Mouse (Mus musculus): ENCODE measurements at regions not wholly inside any gene's neighbourhood (a gene's known extent, or its start where the extent isn't known, plus 50 kb on each side); places are given as distances from the start of the nearest gene placed in this dataset.

DNA sequence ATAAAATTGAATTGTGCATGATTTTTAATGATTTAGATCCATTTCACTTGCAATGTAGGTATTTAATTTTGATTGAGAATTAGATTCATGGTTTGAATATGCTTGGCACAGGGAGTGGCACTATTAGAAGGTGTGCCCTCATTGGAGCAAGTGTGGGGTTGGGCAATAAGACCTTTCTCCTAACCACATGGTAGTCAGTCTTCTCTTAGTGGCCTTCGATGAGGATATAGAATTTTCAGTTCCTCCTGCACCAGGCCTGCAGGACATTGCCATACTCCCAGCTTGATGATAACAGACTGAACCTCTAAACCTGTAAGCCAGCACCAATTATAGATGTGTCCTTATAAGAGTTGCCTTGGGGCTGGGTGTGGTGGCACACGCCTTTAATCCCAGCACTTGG lies 642.9 kb downstream of the Robo2 start:
- in situ Hi-C loops (cut with MboI; ENCODE audit: low sequenced_read_pairs in 2 of 2, unreplicated experiment in 2 of 2), result no loop called here
- Histone ChIP-seq H3K4me3 (ENCODE audit: insufficient read depth in 1 of 2, low read depth in 1 of 2, low read length in 2 of 2, poor library complexity in 1 of 2, severe bottlenecking in 1 of 2) (no peak overlapping the region), H3K4me1 (ENCODE audit: control insufficient read depth in 2 of 2, insufficient read depth in 2 of 2, low read length in 2 of 2, poor library complexity in 1 of 2) (no peaks in the 10 kb centered on the region), H3K27ac (ENCODE audit: insufficient read depth, low read depth, low read length, poor library complexity, severe bottlenecking) (no peak overlapping the region), H3K9ac (ENCODE audit: insufficient read depth, low read depth, low read length, poor library complexity, severe bottlenecking) (no peak overlapping the region), H3K36me3 (ENCODE audit: control insufficient read depth, insufficient read depth, low read length, poor library complexity, severe bottlenecking) (no peaks in the 10 kb centered on the region), H3K9me3 (ENCODE audit: control insufficient read depth, insufficient read depth, low read depth, low read length) (no peaks in the 10 kb centered on the region)
- TF ChIP-seq MAFK (IDR thresholded peaks at IDR 0.05; ENCODE audit: insufficient read depth, low read depth, low read length) (no peak), CHD2 (IDR thresholded peaks at IDR 0.05; ENCODE audit: low read depth, low read length) (no peak), ZC3H11A (IDR thresholded peaks at IDR 0.05; ENCODE audit: borderline replicate concordance, low read depth, low read length) (no peak), HCFC1 (IDR thresholded peaks at IDR 0.05; ENCODE audit: borderline replicate concordance, insufficient read depth, low read length) (no peak), ZNF384 (IDR thresholded peaks at IDR 0.05; ENCODE audit: low read depth, low read length) (no peak)
- no peak for DNase-seq (ENCODE audit: low read depth, low spot score)

DNA sequence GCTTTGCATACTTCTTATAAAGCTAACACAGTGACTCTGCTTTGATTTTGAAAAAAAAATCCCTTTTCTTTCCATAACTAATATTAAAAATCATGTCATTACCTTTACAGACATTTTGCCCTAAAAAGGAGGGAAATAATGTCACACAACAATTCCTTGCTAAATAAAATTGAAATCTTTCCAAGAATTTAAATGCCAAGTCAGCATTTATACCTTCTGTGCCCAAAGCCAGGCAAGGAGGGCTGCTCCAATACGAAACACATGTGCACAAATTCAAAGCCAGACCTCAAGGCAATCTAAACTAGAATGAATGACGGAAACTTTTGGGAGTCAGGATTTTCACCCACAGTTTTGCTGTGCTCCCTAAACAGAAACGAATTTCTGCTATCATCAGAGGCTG lies 646.4 kb downstream of the Robo2 start:
- no peaks in the 10 kb centered on the region for H3K4me1 ChIP-seq (ENCODE audit: control insufficient read depth in 2 of 2, insufficient read depth in 2 of 2, low read length in 2 of 2, poor library complexity in 1 of 2)
- H3K9ac ChIP-seq (ENCODE audit: insufficient read depth, low read depth, low read length, poor library complexity, severe bottlenecking), result no peak overlapping the region
- no peak for DNase-seq (ENCODE audit: low read depth, low spot score)
- H3K36me3 ChIP-seq (ENCODE audit: control insufficient read depth, insufficient read depth, low read length, poor library complexity, severe bottlenecking), result no peaks in the 10 kb centered on the region
- no peak overlapping the region for H3K27ac ChIP-seq (ENCODE audit: insufficient read depth, low read depth, low read length, poor library complexity, severe bottlenecking)
- in situ Hi-C loops (cut with MboI; ENCODE audit: low sequenced_read_pairs in 2 of 2, unreplicated experiment in 2 of 2), result no loop called here
- TF ChIP-seq MAFK (IDR thresholded peaks at IDR 0.05; ENCODE audit: insufficient read depth, low read depth, low read length) (peak; percentile 91), ZC3H11A (IDR thresholded peaks at IDR 0.05; ENCODE audit: borderline replicate concordance, low read depth, low read length) (no peak)
- H3K4me3 ChIP-seq (ENCODE audit: insufficient read depth in 1 of 2, low read depth in 1 of 2, low read length in 2 of 2, poor library complexity in 1 of 2, severe bottlenecking in 1 of 2), result no peak overlapping the region
- no peaks in the 10 kb centered on the region for H3K9me3 ChIP-seq (ENCODE audit: control insufficient read depth, insufficient read depth, low read depth, low read length)

DNA sequence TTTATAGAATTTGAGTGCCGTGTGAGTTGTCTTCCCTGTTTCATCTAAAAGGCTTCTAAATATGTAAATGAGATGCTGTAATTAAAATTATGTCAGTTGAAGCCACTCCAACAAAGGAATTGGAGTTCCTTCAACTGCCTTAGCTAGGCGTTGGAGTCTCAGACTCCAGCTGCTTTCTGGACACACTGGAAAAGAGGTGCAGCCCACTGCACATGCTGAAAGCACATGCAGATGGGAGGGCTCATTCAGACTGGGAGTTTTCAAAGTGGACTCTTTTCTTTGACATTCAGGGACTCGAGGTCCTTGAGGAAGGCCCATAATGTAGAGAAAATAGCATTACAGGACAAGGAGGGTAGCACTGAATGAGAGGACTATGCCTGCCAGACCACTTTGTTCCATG lies 650.7 kb downstream of the Robo2 start:
- Histone ChIP-seq H3K9ac (ENCODE audit: insufficient read depth, low read depth, low read length, poor library complexity, severe bottlenecking) (no peak overlapping the region), H3K4me1 (ENCODE audit: control insufficient read depth in 2 of 2, insufficient read depth in 2 of 2, low read length in 2 of 2, poor library complexity in 1 of 2) (no peaks in the 10 kb centered on the region), H3K9me3 (ENCODE audit: control insufficient read depth, insufficient read depth, low read depth, low read length) (no peaks in the 10 kb centered on the region), H3K36me3 (ENCODE audit: control insufficient read depth, insufficient read depth, low read length, poor library complexity, severe bottlenecking) (no peaks in the 10 kb centered on the region), H3K27ac (ENCODE audit: insufficient read depth, low read depth, low read length, poor library complexity, severe bottlenecking) (no peak overlapping the region), H3K4me3 (ENCODE audit: insufficient read depth in 1 of 2, low read depth in 1 of 2, low read length in 2 of 2, poor library complexity in 1 of 2, severe bottlenecking in 1 of 2) (no peak overlapping the region)
- TF ChIP-seq ZNF384 (IDR thresholded peaks at IDR 0.05; ENCODE audit: low read depth, low read length) (no peak), ZC3H11A (IDR thresholded peaks at IDR 0.05; ENCODE audit: borderline replicate concordance, low read depth, low read length) (no peak), CHD2 (IDR thresholded peaks at IDR 0.05; ENCODE audit: low read depth, low read length) (no peak), MAFK (IDR thresholded peaks at IDR 0.05; ENCODE audit: insufficient read depth, low read depth, low read length) (no peak), HCFC1 (IDR thresholded peaks at IDR 0.05; ENCODE audit: borderline replicate concordance, insufficient read depth, low read length) (no peak)
- in situ Hi-C loops (cut with MboI; ENCODE audit: low sequenced_read_pairs in 2 of 2, unreplicated experiment in 2 of 2), result no loop called here
- no peak for DNase-seq (ENCODE audit: low read depth, low spot score)

DNA sequence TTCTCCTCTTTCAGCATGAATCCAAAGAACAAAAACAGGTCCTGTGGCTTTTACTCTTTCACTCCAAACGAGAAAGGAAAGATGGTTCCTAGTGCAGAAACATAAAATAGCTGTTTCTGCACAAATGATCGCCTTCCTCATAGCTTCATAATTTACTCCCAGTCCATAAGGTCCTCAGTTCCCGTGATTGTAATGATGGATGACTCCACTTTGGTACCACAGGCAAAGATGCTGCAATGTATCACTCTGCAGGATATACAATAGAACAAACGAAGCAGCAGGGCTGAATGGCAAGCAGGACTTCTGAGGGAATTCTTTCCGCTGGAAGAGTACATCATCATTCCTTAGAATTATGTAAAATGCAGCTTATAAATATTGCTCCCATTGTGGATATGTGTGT lies 652.8 kb downstream of the Robo2 start:
- Histone ChIP-seq H3K4me3 (ENCODE audit: insufficient read depth in 1 of 2, low read depth in 1 of 2, low read length in 2 of 2, poor library complexity in 1 of 2, severe bottlenecking in 1 of 2) (no peak overlapping the region), H3K9ac (ENCODE audit: insufficient read depth, low read depth, low read length, poor library complexity, severe bottlenecking) (no peak overlapping the region), H3K36me3 (ENCODE audit: control insufficient read depth, insufficient read depth, low read length, poor library complexity, severe bottlenecking) (no peaks in the 10 kb centered on the region), H3K27ac (ENCODE audit: insufficient read depth, low read depth, low read length, poor library complexity, severe bottlenecking) (no peak overlapping the region), H3K9me3 (ENCODE audit: control insufficient read depth, insufficient read depth, low read depth, low read length) (no peaks in the 10 kb centered on the region), H3K4me1 (ENCODE audit: control insufficient read depth in 2 of 2, insufficient read depth in 2 of 2, low read length in 2 of 2, poor library complexity in 1 of 2) (no peaks in the 10 kb centered on the region)
- TF ChIP-seq MAFK (IDR thresholded peaks at IDR 0.05; ENCODE audit: insufficient read depth, low read depth, low read length) (no peak), ZC3H11A (IDR thresholded peaks at IDR 0.05; ENCODE audit: borderline replicate concordance, low read depth, low read length) (no peak), HCFC1 (IDR thresholded peaks at IDR 0.05; ENCODE audit: borderline replicate concordance, insufficient read depth, low read length) (no peak), CHD2 (IDR thresholded peaks at IDR 0.05; ENCODE audit: low read depth, low read length) (no peak), ZNF384 (IDR thresholded peaks at IDR 0.05; ENCODE audit: low read depth, low read length) (no peak)
- in situ Hi-C loops (cut with MboI; ENCODE audit: low sequenced_read_pairs in 2 of 2, unreplicated experiment in 2 of 2), result no loop called here
- DNase-seq (ENCODE audit: low read depth, low spot score), result no peak

DNA sequence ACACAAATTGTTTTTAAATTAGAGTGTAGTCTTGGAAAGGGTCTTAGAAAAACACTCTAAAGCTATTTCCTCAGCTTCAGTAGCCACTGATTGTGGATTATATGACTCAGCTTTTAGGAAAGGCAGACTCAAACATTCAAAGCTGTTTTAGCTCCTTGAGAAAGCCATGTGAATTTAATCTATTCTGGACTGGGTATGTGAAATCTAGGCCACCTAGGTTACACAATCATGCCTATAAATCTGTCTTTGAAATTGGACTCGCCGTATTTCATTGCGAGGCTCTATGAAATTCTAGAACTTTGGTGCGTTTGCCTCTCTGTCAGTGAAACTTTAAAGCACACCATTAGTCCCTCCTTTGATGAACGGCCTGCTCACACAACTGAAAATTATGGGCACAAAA lies 657.3 kb downstream of the Robo2 start:
- no peak for TF ChIP-seq CHD2 (IDR thresholded peaks at IDR 0.05; ENCODE audit: low read depth, low read length)
- in situ Hi-C loops (cut with MboI; ENCODE audit: low sequenced_read_pairs in 2 of 2, unreplicated experiment in 2 of 2), result no loop called here
- no peaks in the 10 kb centered on the region for H3K4me1 ChIP-seq (ENCODE audit: control insufficient read depth in 2 of 2, insufficient read depth in 2 of 2, low read length in 2 of 2, poor library complexity in 1 of 2)
- H3K4me3 ChIP-seq (ENCODE audit: insufficient read depth in 1 of 2, low read depth in 1 of 2, low read length in 2 of 2, poor library complexity in 1 of 2, severe bottlenecking in 1 of 2), result no peak overlapping the region
- no peak overlapping the region for H3K9ac ChIP-seq (ENCODE audit: insufficient read depth, low read depth, low read length, poor library complexity, severe bottlenecking)
- H3K36me3 ChIP-seq (ENCODE audit: control insufficient read depth, insufficient read depth, low read length, poor library complexity, severe bottlenecking), result no peaks in the 10 kb centered on the region
- no peak for DNase-seq (ENCODE audit: low read depth, low spot score)
- H3K9me3 ChIP-seq (ENCODE audit: control insufficient read depth, insufficient read depth, low read depth, low read length), result no peaks in the 10 kb centered on the region
- no peak overlapping the region for H3K27ac ChIP-seq (ENCODE audit: insufficient read depth, low read depth, low read length, poor library complexity, severe bottlenecking)

Measured in ES-E14 (cell line).